Mouse (Mus musculus): ENCODE data around the gene Nacc1.
"Not testable (repeated sequence)": the region's sequence is repeated elsewhere in the genome, so short reads cannot be mapped to it uniquely, and the experiment has no call there.

The Nacc1 gene

GRCm38 (mm10) chr8:84700526-84700925 lies 12.9 kb upstream of the Nacc1 start:
- in situ Hi-C loops (cut with MboI, MseI): no loop called here

DNA sequence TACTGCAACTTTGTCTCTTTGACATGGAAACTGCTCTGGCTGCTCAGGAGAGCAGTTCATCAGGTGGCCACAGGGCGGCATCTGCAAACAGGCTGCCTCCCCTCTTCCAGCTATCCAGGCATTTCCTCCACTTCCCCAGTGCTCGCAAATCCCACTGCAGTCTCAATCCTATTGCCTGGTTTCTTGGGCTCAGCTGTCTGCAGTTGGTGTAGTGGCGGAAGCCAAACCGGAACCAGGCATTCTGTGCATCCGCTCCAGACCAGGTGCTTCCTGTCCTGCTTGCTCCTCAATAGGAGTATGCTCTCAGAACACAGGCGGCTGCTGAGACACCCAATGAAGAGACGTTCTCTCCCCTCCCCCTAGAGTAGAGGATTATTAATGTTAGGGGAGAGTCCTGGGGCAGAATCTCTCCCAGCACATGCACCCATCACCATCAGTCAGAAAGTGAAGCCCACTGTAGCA lies 12.2 kb upstream of the Nacc1 start:
- in situ Hi-C loops (cut with MboI, MseI): no loop called here

GRCm38 (mm10) chr8:84698929-84699401 lies 11.3 kb upstream of the Nacc1 start:
- in situ Hi-C loops (cut with MboI, MseI): no loop called here

GRCm38 (mm10) chr8:84698288-84698687 lies 10.6 kb upstream of the Nacc1 start:
- in situ Hi-C loops (cut with MboI, MseI): no loop called here

DNA sequence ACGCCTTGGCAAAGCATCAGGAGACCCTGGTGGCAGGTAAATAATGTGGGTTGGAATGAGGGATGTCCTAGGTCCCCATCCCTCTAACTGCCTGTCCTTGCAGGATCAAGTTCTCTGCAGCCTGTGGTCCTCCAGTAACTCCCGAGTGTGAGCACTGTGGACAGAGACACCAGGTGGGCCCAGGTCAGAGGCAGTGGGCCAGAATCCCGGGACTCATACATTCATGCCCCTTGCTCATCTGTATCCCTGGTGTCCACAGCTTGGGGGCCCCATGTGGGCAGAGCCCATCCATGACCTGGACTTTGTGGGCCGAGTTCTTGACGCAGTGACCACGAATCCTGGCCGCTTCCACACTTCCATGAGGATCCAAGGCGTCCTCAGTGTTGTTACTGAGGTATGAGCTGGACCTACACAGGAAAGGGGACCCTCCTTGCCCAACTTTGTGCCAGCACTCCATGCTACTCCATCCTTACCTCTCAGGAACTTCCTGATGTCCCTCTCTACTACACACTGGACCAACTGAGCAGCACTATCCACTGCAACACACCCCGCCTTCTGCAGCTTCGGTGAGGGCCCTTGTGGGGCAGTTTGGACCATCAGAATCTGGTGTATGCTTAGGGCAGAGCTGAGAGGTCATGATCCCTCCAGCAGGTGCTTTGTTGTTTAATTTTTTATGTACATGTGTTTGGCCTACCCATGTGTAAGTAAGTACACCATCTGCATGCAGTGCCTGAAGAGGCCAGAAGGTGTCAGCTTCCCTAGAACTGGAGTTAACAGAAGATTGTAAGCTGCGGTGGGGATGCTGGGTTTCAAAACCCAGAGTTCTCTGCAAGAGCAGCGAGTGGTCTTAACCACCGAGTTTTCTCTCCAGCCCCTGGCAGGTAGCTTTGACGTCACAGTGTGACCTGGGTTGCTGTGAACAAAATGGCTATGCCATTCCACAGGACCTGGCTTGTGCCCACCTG lies 9.8 kb upstream of the Nacc1 start:
- in situ Hi-C loops (cut with MboI, MseI): no loop called here

DNA sequence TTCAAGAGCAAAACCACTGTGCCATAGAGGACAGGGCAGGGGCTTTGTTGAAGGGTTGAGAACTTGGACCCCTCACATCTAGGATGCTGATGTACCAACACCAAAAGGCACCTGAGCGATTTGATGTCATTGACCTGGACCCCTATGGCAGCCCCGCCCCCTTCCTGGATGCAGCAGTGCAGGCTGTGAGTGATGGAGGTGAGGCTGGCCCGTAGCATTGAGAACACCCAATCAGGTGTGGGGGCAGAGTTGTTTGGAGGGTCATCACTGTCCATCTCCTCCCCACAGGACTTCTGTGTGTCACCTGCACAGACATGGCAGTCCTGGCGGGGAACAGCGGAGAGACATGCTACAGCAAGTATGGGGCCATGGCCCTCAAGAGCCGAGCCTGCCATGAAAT lies 7.5 kb upstream of the Nacc1 start:
- in situ Hi-C loops (cut with MboI, MseI): no loop called here

DNA sequence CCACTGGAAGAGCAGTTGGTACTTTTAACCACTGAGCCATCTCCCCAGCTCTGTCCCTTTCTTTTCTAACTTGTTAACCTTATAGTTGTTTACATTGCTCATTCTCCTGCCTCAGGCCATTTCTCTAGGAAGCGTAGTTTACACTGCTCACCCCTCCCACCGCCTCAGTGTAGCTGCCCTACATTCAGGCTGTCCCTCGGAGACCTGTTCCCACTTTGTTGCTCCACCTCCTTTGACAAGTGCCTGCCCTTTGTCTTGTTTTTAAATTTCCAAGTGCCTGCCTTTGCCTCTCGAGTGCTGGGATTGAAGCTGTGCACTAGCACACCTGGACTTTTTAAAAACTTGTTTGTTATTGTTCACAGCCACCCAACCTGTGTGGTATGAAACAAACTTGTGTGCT lies 5.7 kb upstream of the Nacc1 start:
- in situ Hi-C loops (cut with MboI, MseI): no loop called here

DNA sequence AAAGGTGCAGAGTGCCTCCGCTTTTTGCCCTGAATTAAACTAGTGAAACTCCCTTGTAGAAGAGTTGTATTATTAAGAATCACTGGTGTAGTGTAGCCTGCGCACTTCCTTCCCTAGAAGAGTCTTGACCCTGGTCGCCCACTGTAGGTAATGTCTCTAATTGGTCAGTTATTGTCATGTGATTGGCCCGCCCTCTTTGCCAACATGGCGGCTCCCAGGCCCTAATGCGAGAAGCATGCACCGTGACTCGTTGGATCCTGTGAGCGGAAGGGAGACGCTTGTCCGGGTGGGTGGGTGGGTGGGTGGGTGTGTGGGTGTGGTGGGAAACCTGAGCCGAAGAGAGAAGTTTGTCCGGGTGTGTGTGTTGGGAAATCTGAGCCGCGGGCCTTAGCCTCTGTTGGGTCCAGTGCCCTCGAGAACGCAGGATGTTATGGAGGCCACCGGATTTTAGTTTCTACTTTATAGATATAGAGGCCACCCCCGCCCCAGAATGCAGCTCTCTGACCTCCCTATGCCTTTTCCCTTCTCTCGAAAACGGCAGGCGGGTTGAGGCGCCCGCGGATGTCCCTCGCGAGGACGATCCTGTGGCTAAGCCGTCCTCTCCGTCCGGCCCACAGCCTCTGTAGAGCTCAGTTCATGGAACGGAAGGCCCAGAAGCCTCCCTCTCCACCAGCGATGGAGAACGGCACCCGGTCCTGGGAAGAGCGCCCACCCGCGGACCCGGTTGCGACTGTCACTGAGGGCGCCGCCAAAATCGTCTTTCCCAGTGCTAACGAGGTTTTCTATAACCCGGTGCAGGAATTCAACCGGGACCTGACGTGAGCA lies 1.6 kb upstream of the Nacc1 start:
- in situ Hi-C loops (cut with MboI, MseI): no loop called here

- in situ Hi-C loops (cut with MboI, MseI): no loop called here
These were observed 508 bp downstream of the Nacc1 start for GRCm38 (mm10) chr8:84687003-84687704.

DNA sequence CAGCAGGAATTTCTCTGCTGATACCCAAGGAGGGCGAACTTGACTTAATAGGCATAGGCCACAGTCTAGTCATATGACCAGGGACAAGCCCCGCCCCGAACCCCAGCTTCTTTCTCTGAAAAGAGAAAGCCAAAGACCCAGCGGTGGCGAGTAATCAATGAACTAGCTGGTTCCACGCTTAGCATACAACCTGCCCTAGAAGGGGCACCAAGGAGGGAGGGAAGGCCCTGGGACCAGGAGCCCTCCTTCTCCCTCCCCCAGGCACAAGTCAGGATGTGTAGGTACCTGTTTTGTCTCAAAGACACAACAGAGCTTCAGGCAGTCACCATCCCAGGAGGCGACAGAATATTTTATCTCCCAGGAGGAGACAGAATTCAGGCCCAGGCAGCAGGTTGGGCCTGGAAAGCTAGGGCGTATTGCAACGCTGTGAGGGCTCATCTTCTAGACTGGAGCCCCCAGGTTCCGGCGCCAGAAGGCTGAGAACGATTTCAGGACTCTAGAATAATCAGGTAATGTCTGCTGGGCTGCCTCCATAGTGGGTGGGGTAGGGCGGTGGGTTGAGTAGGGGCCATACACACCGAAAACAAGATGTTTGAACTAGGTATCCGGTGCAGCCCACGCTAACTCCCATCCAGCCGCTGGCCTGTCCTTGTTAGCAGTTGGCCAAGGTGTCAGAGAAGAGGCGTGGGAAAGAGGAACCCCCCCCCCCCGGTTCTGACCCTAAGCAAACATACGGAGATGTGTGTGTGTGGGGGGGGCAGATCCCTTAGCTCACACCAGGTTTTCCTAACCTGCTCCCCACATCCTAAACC lies 1.3 kb downstream of the Nacc1 start, which contains the start of gene Trmt1:
Gene Trmt1 (plus strand): TSS at position 117 of the 812 bp plus-strand sequence.
- in situ Hi-C loops (cut with MboI, MseI): no loop called here

- in situ Hi-C loops (cut with MboI, MseI): no loop called here
These were observed 3.1 kb downstream of the Nacc1 start for GRCm38 (mm10) chr8:84684537-84684936.

- in situ Hi-C loops (cut with MboI, MseI): no loop called here
These were observed 5.4 kb downstream of the Nacc1 start for GRCm38 (mm10) chr8:84682257-84682656.

DNA sequence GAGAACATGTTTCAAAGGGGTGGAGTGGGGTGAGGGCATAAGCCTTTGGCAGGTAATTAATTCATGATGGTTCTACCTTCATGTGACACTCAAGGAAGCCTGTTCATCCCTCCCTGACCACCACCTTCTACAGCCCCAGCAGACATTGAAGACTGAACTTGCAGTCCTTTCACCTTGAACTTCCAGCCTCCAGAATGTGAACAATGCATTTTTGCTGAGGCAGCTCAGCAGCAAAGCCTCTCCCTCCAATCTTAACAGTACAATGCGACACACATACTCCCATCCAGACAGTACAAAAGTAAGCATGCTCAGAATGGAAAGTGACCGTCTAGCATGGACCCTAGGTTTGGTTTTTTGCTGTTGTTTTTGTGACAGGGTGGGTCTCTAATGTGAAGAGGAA lies 6.2 kb downstream of the Nacc1 start:
- in situ Hi-C loops (cut with MboI, MseI): no loop called here

- in situ Hi-C loops (cut with MboI, MseI): no loop called here
These were observed 10.4 kb downstream of the Nacc1 start for GRCm38 (mm10) chr8:84677305-84677704.

DNA sequence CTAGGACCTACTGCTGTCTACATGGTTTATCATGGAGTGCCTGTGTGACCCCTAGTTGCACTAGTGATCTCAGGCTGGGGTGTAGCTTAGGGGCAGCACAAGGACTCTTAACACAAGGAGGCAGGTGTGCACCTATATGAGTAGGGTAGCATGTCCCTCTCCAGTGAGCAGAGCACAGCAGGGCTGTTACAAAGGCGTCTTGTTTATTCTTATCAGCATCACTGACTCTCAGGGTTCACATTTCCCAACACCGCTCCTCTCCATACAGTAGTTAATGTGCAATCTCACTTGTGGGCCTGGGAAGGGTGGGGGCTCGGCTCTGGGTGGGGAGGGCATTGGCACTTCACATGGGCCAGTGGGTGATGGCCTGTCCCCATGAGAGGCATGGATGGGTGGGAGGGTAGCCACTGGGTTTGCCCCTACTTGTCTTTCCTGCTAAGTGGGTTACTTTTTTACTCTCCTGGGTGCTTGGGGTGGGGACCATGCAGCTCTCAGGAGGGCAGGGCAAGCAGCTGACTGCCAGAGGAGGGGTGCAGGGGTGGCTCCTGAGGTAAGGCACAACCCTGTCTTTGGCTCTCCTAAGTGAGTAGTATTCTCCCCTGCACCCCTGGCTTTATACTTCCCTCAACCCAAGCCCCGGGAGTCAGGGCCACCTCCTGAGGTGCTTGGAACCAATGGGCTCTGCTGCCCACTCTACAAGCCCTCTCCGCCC lies 17.2 kb downstream of the Nacc1 start:
- in situ Hi-C loops (cut with MboI, MseI): not testable (repeated sequence)

GRCm38 (mm10) chr8:84668731-84669485 lies 18.8 kb downstream of the Nacc1 start:
- in situ Hi-C loops (cut with MboI, MseI): no loop called here

DNA sequence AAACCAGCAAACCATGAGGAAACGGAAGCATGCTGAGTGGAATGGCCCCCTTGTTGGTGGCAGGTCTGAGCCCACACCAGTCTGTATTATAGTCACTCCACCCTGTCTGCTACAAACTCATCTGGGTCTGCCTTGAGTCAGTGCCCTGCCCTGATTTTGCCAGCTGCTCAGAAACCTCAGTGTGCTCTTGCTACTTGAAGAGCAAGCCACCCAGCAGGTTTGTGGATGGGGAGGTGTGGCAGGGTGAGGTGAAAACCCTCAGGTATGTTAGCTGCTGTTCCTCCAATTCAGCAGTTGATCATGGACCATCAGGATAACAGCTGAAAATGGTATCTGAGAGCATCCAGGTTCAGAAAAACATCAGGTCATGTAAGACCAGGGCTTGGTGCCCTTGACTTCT lies 19.6 kb downstream of the Nacc1 start:
- in situ Hi-C loops (cut with MboI, MseI): no loop called here

- in situ Hi-C loops (cut with MboI, MseI): no loop called here
These were observed 22.2 kb downstream of the Nacc1 start for GRCm38 (mm10) chr8:84665385-84665893.

All from T-helper 1 cell (primary cell).